Mouse (Mus musculus) natural killer cell, adult 2 months (primary cell): Measurements from ENCODE around the gene Ptgis.
A peak's percentile ranks its signal among the peaks of the same experiment; 100 is the strongest.

Experiments
- DNase-seq, 2 experiments: peaks; one replicate each; pipeline ENCODE4 v3.0.0; 2022; ENCODE audit warnings: low spot score in 2 of 2

Gene Ptgis

DNA sequence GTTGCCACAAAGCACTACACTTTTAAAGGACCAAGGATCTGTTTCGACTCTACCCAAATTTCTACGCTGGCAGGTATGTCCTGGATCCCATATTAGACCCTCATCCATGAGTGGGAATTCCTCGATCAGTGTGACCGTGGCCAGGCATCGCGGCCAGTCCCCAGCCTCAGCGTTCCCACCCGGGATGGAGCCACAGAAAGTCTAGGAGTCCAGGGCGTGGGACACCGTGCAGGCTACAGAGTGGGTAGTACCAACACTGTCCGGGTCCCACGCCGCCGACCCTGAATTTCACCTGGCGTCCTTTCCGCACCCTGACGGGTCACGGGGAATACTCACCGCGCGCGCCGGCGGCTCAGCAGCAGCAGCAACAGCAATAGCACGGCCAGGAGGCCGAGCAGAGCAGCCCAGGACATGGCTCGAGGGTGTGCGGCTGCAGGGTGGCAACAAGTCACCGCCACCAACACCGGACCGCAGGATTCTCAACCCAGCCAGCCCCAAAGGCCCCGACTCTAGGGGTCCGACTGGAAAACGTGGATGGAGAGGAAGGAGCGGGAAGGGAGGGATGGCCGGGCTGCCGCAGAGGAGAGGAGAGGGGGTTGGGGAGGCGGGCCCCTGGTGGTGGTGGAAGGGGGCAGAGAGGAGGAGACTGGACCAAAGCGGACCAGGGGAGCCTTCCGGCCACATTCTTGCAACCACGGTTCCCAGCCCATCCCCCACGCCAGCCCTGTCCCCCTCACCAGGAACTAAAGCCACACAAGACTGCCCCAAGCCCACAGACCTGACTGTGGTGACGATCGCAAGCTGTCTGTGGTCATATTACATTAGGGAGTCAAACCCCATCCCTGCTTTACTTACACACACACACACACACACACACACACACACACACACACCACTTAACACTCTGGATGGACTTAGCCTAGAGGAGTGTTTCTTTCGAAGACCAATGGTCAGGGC, at the start of gene Ptgis:
Gene Ptgis, minus strand, starts transcription at position 597 of the 957 bp plus-strand sequence.
- DNase-seq, result peak; percentile 25 to 43

DNA sequence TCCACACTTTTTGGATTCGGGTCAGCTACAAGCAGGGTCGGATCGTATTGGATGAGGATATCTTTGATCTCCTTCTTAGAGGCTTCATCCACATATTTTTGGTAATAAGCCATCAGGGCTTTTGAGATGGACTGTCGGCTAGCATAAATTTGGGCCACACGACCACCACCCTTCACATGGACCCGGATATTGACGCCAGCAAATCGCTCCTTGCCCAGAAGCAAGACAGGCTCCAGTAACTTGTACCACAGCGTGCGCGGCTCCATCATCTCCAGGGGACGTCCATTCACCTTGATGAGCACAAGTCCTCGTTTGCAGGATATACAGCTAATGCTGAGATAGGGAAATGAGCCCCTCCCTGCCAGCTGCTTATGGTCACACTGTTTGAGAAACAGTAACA, 41.1 kb upstream of the Ptgis start:
- DNase-seq, result peak in 1 of 2 experiments; percentile 0

- no peak for DNase-seq
These were observed 40.5 kb upstream of the Ptgis start for GRCm38 (mm10) chr2:167280986-167281310.

- peak; percentile 64 to 78 for DNase-seq
These were observed 39.9 kb upstream of the Ptgis start for GRCm38 (mm10) chr2:167280090-167280985.

DNA sequence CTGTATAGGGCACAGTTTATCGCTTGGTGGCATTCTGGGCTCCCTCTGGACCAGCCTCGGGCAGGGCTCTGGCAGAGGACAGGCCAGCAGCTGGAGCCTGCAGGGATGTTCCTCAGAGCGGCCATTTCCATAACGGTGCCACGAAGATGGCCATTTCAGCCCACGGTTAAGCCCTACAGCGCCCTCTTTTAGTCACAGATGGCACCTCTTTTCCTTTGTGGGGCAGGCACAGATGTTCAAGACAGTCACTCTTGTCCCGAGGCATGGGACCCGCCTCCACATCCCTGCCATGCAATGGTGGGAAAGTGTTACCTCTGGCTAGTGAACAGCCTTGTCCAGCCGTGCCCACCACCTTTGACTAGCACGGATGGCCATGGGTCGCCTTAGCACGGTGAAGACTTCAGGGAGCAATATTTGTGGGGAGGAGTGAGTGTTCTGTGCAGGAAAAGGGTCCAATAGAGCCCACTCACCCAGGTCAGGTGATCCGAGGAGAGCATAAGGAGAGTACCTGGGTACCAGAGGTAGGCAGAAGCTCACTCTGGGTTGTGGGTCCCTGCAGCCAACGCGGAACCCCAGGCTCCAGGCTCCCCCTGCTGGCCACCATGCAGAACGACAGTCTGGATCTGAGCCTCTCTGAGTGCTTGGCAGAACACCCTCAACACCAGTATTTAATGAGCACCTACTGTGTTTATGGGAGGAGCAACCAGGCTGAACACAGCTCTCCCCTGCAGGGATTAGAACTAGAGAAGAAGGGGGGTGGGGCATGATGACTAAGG, 38.5 kb upstream of the Ptgis start:
- DNase-seq, result peak; percentile 42 to 64

DNA sequence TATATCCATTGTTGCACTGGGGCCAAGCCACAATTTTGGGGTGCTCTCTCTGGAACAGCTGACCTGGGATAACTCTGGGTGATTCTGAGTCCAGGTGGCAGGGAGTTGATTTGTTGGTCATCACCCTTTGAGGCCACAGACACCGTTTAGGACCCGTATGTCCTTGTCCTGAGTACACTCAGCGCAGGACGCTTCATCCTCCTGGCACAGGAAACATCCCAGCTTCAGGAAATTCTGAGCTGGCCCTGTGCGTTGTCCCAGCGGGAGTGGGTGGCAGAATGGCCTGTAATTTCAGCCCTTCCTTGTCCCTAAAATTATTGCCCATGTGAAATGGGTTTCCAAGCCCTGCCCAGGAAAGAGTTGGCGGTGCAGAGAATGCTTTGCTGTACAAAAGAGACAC, 37.6 kb upstream of the Ptgis start:
- DNase-seq, result peak in 1 of 2 experiments; percentile 0

DNA sequence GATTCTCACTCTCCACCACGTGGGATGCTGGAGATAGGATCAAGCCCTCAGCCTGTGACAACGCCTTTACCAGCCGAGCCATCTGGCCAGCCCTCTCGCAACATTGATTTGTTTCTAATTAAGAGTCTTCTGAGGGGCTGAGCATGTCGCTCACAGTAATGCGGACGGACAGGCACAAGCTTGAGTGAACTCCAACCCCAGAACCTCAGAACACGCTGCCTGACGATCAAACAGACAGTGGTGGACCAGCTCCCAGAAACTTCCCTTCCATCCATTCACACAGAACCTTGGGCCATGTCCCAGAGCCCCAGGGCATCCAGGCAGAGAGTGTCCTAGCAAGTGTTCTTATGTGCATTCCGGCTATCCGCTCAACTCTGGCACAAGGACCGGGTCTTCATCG, 36.6 kb upstream of the Ptgis start:
- peak in 1 of 2 experiments; percentile 0 for DNase-seq

GRCm38 (mm10) chr2:167275856-167276255, 35.5 kb upstream of the Ptgis start:
- peak in 1 of 2 experiments; percentile 0 for DNase-seq

GRCm38 (mm10) chr2:167274713-167275465, 34.5 kb upstream of the Ptgis start:
- DNase-seq, result peak in 1 of 2 experiments; percentile 0

- peak in 1 of 2 experiments; percentile 0 for DNase-seq
These were observed 32.9 kb upstream of the Ptgis start for GRCm38 (mm10) chr2:167273206-167273740.

- DNase-seq, result peak in 1 of 2 experiments; percentile 3
These were observed 32.3 kb upstream of the Ptgis start for GRCm38 (mm10) chr2:167272706-167273105.

- DNase-seq, result peak in 1 of 2 experiments; percentile 45
These were observed 30.7 kb upstream of the Ptgis start for GRCm38 (mm10) chr2:167271121-167271521.

DNA sequence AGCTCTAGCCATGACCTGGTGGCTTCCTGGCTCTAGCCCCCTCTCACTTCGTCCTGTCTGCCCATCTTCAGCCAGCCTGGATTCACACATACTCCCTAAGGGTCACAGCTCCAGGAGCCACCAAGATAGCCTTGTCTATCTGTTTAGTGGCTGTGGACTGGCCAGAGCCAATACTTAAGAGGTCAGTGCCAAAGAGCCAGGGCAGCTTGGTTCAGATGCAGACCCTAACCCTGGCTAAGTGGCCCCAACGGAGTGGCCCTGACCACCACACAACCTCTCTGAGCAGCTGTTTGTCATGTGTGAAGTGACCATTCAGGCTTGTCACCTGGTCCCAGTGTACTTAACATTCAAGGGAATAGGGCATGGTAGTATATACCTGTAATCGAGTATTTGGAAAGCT, 30.1 kb upstream of the Ptgis start:
- DNase-seq, result peak in 1 of 2 experiments; percentile 0

- peak in 1 of 2 experiments; percentile 0 for DNase-seq
These were observed 28.3 kb upstream of the Ptgis start for GRCm38 (mm10) chr2:167268721-167269120.

GRCm38 (mm10) chr2:167268411-167268690, 27.9 kb upstream of the Ptgis start:
- peak in 1 of 2 experiments; percentile 0 for DNase-seq

- DNase-seq, result peak in 1 of 2 experiments; percentile 0
These were observed 27.4 kb upstream of the Ptgis start for GRCm38 (mm10) chr2:167267531-167268410.

GRCm38 (mm10) chr2:167266231-167266630, 25.8 kb upstream of the Ptgis start:
- DNase-seq, result peak in 1 of 2 experiments; percentile 0

GRCm38 (mm10) chr2:167265806-167266205, 25.4 kb upstream of the Ptgis start:
- peak in 1 of 2 experiments; percentile 0 for DNase-seq

- DNase-seq, result no peak
These were observed 24.6 kb upstream of the Ptgis start for GRCm38 (mm10) chr2:167265021-167265420.

GRCm38 (mm10) chr2:167263931-167264330, 23.5 kb upstream of the Ptgis start:
- no peak for DNase-seq
